Mouse (Mus musculus): ENCODE measurements at regions not wholly inside any gene's neighbourhood (a gene's known extent, or its start where the extent isn't known, plus 50 kb on each side); places are given as distances from the start of the nearest gene placed in this dataset.
A peak's percentile ranks its signal among the peaks of the same experiment; 100 is the strongest.

- DNase-seq = no peak
These were observed 170.4 kb downstream of the Rnf144a start for GRCm38 (mm10) chr12:26244701-26245100.

GRCm38 (mm10) chr12:26227557-26228020 lies 187.5 kb downstream of the Rnf144a start:
- DNase-seq = no peak

- DNase-seq = no peak
These were observed 188.7 kb downstream of the Rnf144a start for GRCm38 (mm10) chr12:26226363-26226762.

- DNase-seq = no peak
These were observed 202.6 kb downstream of the Rnf144a start for GRCm38 (mm10) chr12:26212447-26212846.

GRCm38 (mm10) chr12:26211423-26211822 lies 203.6 kb downstream of the Rnf144a start:
- no peak for DNase-seq

GRCm38 (mm10) chr12:26206751-26207150 lies 208.3 kb downstream of the Rnf144a start:
- DNase-seq = peak; percentile 61

GRCm38 (mm10) chr12:26206036-26206435 lies 209.0 kb downstream of the Rnf144a start:
- DNase-seq = peak; percentile 99

GRCm38 (mm10) chr12:26191982-26192576 lies 223.0 kb downstream of the Rnf144a start:
- no peak for DNase-seq

- peak; percentile 92 for DNase-seq
These were observed 223.6 kb downstream of the Rnf144a start for GRCm38 (mm10) chr12:26191268-26191981.

GRCm38 (mm10) chr12:26188996-26189395 lies 226.1 kb downstream of the Rnf144a start:
- DNase-seq = peak; percentile 66

GRCm38 (mm10) chr12:26187091-26187862 lies 227.8 kb downstream of the Rnf144a start:
- DNase-seq = no peak

GRCm38 (mm10) chr12:26184701-26185460 lies 230.2 kb downstream of the Rnf144a start:
- no peak for DNase-seq

- no peak for DNase-seq
These were observed 232.0 kb downstream of the Rnf144a start for GRCm38 (mm10) chr12:26183021-26183420.

GRCm38 (mm10) chr12:26180846-26181245 lies 234.2 kb downstream of the Rnf144a start:
- DNase-seq = no peak

GRCm38 (mm10) chr12:26176231-26176662 lies 238.8 kb downstream of the Rnf144a start:
- DNase-seq = peak; percentile 79

GRCm38 (mm10) chr12:26163416-26163815 lies 251.6 kb downstream of the Rnf144a start:
- no peak for DNase-seq

- DNase-seq = no peak
These were observed 254.0 kb downstream of the Rnf144a start for GRCm38 (mm10) chr12:26160861-26161615.

GRCm38 (mm10) chr12:26152992-26153391 lies 262.1 kb downstream of the Rnf144a start:
- no peak for DNase-seq

- DNase-seq = no peak
These were observed 268.7 kb downstream of the Rnf144a start for GRCm38 (mm10) chr12:26146336-26146735.

GRCm38 (mm10) chr12:26145085-26145714 lies 269.9 kb downstream of the Rnf144a start:
- peak; percentile 28 for DNase-seq

- no peak for DNase-seq
These were observed 270.4 kb downstream of the Rnf144a start for GRCm38 (mm10) chr12:26144616-26145015.

- DNase-seq = no peak
These were observed 271.6 kb downstream of the Rnf144a start for GRCm38 (mm10) chr12:26143411-26143810.
